Mouse (Mus musculus): ENCODE data around the gene Glrx5. TPM values are rescaled to one million over a fixed set of nuclear protein-coding genes. Genes with fewer than 3 reads are reported as not detected.

Gene Glrx5
- polyA plus RNA-seq, 1 experiment from 2014 or later, result 200 TPM

DNA sequence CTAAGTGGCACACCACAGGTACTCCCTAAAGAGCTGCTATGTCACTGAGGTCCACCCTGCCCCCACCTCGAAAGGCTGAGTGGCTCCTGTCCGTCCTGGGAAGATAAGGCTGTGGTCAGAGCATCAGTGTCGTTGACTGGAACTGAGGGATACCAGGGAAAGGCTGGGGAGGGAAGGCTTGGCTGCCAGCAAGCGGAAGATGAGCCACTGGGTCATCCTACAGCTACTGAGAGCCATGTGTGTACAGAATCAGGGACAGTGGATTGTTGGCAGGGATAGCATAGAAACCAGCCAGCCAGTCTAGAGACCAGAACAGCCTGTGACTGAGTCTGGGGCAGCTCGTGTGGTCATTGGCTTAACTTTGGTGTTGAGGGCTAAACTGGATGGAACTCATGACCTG is 51.7 kb downstream of the Glrx5 start:
- 0 out of 2 replicates have a peak, but pooled peaks cover 4% of the 10 kb centered on the region for H3K9me3 ChIP-seq (ENCODE audit: control insufficient read depth, low read length)
- 30% methylated on average over 5 of the region's 5 CpGs for whole genome bisulfite sequencing
- no peaks in the 10 kb centered on the region for H3K4me1 ChIP-seq (ENCODE audit: control insufficient read depth in 2 of 2, insufficient read depth in 2 of 2, low read length in 2 of 2)
- no peak for ATAC-seq (ENCODE audit: insufficient number of reproducible peaks, insufficient read depth, low FRiP score, low read depth)
- H3K27me3 ChIP-seq (ENCODE audit: control insufficient read depth, insufficient read depth, low read length), result no peaks in the 10 kb centered on the region
- no peak overlapping the region for H3K9ac ChIP-seq (ENCODE audit: low read length)
- H3K4me2 ChIP-seq (ENCODE audit: low read length), result no peak overlapping the region
- H3K4me3 ChIP-seq (ENCODE audit: control insufficient read depth in 1 of 2, insufficient read depth in 1 of 2, low read depth in 1 of 2, low read length in 2 of 2), result no peak overlapping the region
- H3K36me3 ChIP-seq (ENCODE audit: control insufficient read depth, insufficient read depth, low read length), result no peaks in the 10 kb centered on the region
- no peak overlapping the region for H3K27ac ChIP-seq (replicated peaks in 1 of 2; ENCODE audit: control insufficient read depth in 1 of 2, insufficient read depth in 1 of 2, low read depth in 2 of 2, low read length in 2 of 2)

DNA sequence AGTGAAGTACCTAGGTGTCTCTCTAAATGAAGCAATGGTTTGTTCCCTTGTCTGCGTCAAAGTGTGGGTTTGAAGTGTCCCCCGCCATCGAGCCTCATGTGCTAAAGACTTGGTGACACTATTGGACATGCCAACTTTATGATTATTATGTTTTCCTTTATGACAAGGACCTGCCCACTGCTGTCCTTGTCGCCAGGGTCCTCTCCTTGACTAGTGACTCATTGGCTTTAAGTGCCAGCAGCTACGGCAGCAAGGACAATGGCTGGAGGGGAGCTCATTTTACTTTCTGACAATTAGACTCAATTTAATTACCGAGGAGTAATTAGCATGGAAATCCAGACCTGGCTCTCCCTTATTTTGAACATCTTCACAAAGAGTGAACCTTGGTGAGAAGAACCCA is 52.3 kb downstream of the Glrx5 start:
- H3K4me2 ChIP-seq (ENCODE audit: low read length), result no peak overlapping the region
- H3K4me1 ChIP-seq (ENCODE audit: control insufficient read depth in 2 of 2, insufficient read depth in 2 of 2, low read length in 2 of 2), result no peaks in the 10 kb centered on the region
- 0 out of 2 replicates have a peak, but pooled peaks cover 4% of the 10 kb centered on the region for H3K9me3 ChIP-seq (ENCODE audit: control insufficient read depth, low read length)
- ATAC-seq (ENCODE audit: insufficient number of reproducible peaks, insufficient read depth, low FRiP score, low read depth), result no peak
- H3K27me3 ChIP-seq (ENCODE audit: control insufficient read depth, insufficient read depth, low read length), result no peaks in the 10 kb centered on the region
- H3K4me3 ChIP-seq (ENCODE audit: control insufficient read depth in 1 of 2, insufficient read depth in 1 of 2, low read depth in 1 of 2, low read length in 2 of 2), result no peak overlapping the region
- WGBS, result 78% methylated on average over 6 of the region's 6 CpGs
- H3K27ac ChIP-seq (replicated peaks in 1 of 2; ENCODE audit: control insufficient read depth in 1 of 2, insufficient read depth in 1 of 2, low read depth in 2 of 2, low read length in 2 of 2), result no peak overlapping the region
- no peak overlapping the region for H3K9ac ChIP-seq (ENCODE audit: low read length)
- H3K36me3 ChIP-seq (ENCODE audit: control insufficient read depth, insufficient read depth, low read length), result no peaks in the 10 kb centered on the region

DNA sequence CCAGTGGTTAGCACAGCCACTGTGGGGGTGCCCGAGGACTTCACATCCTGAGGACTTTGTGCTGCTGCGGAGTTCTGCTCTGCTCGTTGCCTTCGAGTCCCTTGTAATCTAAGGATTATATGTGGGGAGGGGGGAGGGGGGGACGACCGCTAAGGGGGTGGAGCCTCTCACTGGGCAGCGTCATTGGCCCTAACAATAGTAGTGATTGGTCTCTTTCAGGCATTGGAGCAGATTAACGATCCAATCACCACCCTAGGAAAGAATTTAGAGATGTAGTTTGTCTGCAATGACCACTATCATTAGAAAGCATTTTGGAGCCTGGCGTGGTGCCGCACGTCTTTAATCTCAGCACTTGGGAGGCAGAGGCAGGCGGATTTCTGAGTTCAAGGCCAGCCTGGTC is 52.8 kb downstream of the Glrx5 start:
- ATAC-seq (ENCODE audit: insufficient number of reproducible peaks, insufficient read depth, low FRiP score, low read depth), result no peak
- Histone ChIP-seq H3K4me2 (ENCODE audit: low read length) (no peak overlapping the region), H3K27me3 (ENCODE audit: control insufficient read depth, insufficient read depth, low read length) (no peaks in the 10 kb centered on the region), H3K4me3 (ENCODE audit: control insufficient read depth in 1 of 2, insufficient read depth in 1 of 2, low read depth in 1 of 2, low read length in 2 of 2) (no peak overlapping the region), H3K36me3 (ENCODE audit: control insufficient read depth, insufficient read depth, low read length) (no peaks in the 10 kb centered on the region), H3K4me1 (ENCODE audit: control insufficient read depth in 2 of 2, insufficient read depth in 2 of 2, low read length in 2 of 2) (no peaks in the 10 kb centered on the region), H3K9me3 (ENCODE audit: control insufficient read depth, low read length) (0 out of 2 replicates have a peak, but pooled peaks cover 4% of the 10 kb centered on the region), H3K9ac (ENCODE audit: low read length) (no peak overlapping the region), H3K27ac (replicated peaks in 1 of 2; ENCODE audit: control insufficient read depth in 1 of 2, insufficient read depth in 1 of 2, low read depth in 2 of 2, low read length in 2 of 2) (no peak overlapping the region)
- WGBS, result 77% methylated on average over 12 of the region's 12 CpGs

- H3K27me3 ChIP-seq (ENCODE audit: control insufficient read depth, insufficient read depth, low read length), result no peaks in the 10 kb centered on the region
- 89% methylated on average over 6 of the region's 6 CpGs for WGBS
- H3K9ac ChIP-seq (ENCODE audit: low read length), result no peak overlapping the region
- no peak overlapping the region for H3K4me2 ChIP-seq (ENCODE audit: low read length)
- H3K4me1 ChIP-seq (ENCODE audit: control insufficient read depth in 2 of 2, insufficient read depth in 2 of 2, low read length in 2 of 2), result no peaks in the 10 kb centered on the region
- ATAC-seq (ENCODE audit: insufficient number of reproducible peaks, insufficient read depth, low FRiP score, low read depth), result no peak
- H3K27ac ChIP-seq (replicated peaks in 1 of 2; ENCODE audit: control insufficient read depth in 1 of 2, insufficient read depth in 1 of 2, low read depth in 2 of 2, low read length in 2 of 2), result no peak overlapping the region
- H3K4me3 ChIP-seq (ENCODE audit: control insufficient read depth in 1 of 2, insufficient read depth in 1 of 2, low read depth in 1 of 2, low read length in 2 of 2), result no peak overlapping the region
- H3K9me3 ChIP-seq (ENCODE audit: control insufficient read depth, low read length), result 0 out of 2 replicates have a peak, but pooled peaks cover 4% of the 10 kb centered on the region
- H3K36me3 ChIP-seq (ENCODE audit: control insufficient read depth, insufficient read depth, low read length), result no peaks in the 10 kb centered on the region
These were observed 54.3 kb downstream of the Glrx5 start for GRCm38 (mm10) chr12:105086781-105087180.

DNA sequence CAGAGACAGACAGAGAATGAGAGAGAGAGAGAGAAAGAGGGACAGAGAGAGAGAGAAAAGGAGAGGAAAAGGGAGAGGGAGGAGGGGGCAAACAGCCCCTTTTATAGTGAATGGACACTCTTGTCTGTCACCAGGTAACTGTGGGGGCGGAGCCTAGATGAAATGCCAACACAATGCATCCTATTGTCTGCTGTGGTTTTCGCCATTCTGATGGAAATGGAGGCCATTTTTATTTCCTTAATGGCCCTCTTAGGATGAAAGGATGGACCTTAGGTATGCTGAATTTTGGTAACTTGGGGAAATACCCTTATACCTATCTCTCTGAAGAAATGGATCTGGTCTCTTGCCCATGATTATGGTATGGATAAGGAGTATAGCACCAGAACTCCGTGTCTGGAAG is 54.9 kb downstream of the Glrx5 start:
- H3K9me3 ChIP-seq (ENCODE audit: control insufficient read depth, low read length), result no peaks in the 10 kb centered on the region
- no peaks in the 10 kb centered on the region for H3K4me1 ChIP-seq (ENCODE audit: control insufficient read depth in 2 of 2, insufficient read depth in 2 of 2, low read length in 2 of 2)
- H3K36me3 ChIP-seq (ENCODE audit: control insufficient read depth, insufficient read depth, low read length), result no peaks in the 10 kb centered on the region
- ATAC-seq (ENCODE audit: insufficient number of reproducible peaks, insufficient read depth, low FRiP score, low read depth), result no peak
- H3K4me2 ChIP-seq (ENCODE audit: low read length), result no peak overlapping the region
- H3K27ac ChIP-seq (replicated peaks in 1 of 2; ENCODE audit: control insufficient read depth in 1 of 2, insufficient read depth in 1 of 2, low read depth in 2 of 2, low read length in 2 of 2), result no peak overlapping the region
- H3K4me3 ChIP-seq (ENCODE audit: control insufficient read depth in 1 of 2, insufficient read depth in 1 of 2, low read depth in 1 of 2, low read length in 2 of 2), result no peak overlapping the region
- no peaks in the 10 kb centered on the region for H3K27me3 ChIP-seq (ENCODE audit: control insufficient read depth, insufficient read depth, low read length)
- no peak overlapping the region for H3K9ac ChIP-seq (ENCODE audit: low read length)
- WGBS, result 73% methylated on average over 3 of the region's 3 CpGs

DNA sequence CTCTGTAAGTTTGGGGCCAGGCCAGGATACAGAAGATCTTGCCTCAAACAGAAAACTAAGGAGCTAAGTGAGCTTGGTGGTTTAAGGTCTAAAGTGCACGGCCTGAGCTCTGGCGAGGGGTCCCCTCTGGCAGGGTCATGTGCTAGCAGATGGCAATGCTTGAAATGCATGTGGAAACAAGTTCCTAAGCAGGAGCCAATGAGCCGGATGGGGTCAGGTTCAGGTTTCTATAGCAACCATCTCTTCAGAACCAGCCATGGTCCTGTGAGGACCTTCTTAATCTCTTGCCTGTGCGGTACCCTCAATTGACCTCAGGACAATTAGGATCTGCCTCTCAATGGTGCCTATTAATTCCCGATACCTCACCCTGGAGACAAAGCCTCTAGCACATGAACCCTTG is 56.7 kb downstream of the Glrx5 start:
- no peak overlapping the region for H3K27ac ChIP-seq (replicated peaks in 1 of 2; ENCODE audit: control insufficient read depth in 1 of 2, insufficient read depth in 1 of 2, low read depth in 2 of 2, low read length in 2 of 2)
- H3K9ac ChIP-seq (ENCODE audit: low read length), result no peak overlapping the region
- WGBS, result 81% methylated on average over 5 of the region's 5 CpGs
- H3K4me2 ChIP-seq (ENCODE audit: low read length), result no peak overlapping the region
- no peaks in the 10 kb centered on the region for H3K36me3 ChIP-seq (ENCODE audit: control insufficient read depth, insufficient read depth, low read length)
- no peaks in the 10 kb centered on the region for H3K4me1 ChIP-seq (ENCODE audit: control insufficient read depth in 2 of 2, insufficient read depth in 2 of 2, low read length in 2 of 2)
- H3K27me3 ChIP-seq (ENCODE audit: control insufficient read depth, insufficient read depth, low read length), result no peaks in the 10 kb centered on the region
- ATAC-seq (ENCODE audit: insufficient number of reproducible peaks, insufficient read depth, low FRiP score, low read depth), result no peak
- no peaks in the 10 kb centered on the region for H3K9me3 ChIP-seq (ENCODE audit: control insufficient read depth, low read length)
- no peak overlapping the region for H3K4me3 ChIP-seq (ENCODE audit: control insufficient read depth in 1 of 2, insufficient read depth in 1 of 2, low read depth in 1 of 2, low read length in 2 of 2)

DNA sequence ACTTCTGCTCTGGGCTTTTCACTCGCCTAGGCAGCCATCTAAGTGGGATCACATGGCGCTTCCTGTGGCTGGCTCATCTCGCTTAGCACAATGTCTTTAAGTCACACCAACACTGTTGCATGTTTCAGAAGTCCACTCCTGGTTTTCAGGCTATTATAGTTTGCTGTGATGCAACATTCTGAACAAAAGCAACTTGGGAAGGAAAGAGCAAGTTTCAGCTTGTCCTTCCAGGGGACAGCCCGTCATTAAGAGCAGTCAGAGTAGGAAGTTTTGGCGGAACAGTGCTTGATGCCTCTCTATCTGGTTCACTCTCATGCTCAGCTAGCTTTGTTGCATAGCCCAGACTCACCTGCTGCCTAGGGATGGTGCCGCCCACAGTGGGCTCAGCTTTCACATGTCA is 59.1 kb downstream of the Glrx5 start:
- no peak overlapping the region for H3K4me2 ChIP-seq (ENCODE audit: low read length)
- WGBS, result 80% methylated on average over 6 of the region's 6 CpGs
- no peak for ATAC-seq (ENCODE audit: insufficient number of reproducible peaks, insufficient read depth, low FRiP score, low read depth)

More for the DNA sequence above, 59.1 kb downstream of the Glrx5 start:
- no peaks in the 10 kb centered on the region for H3K4me1 ChIP-seq (ENCODE audit: control insufficient read depth in 2 of 2, insufficient read depth in 2 of 2, low read length in 2 of 2)
- no peaks in the 10 kb centered on the region for H3K9me3 ChIP-seq (ENCODE audit: control insufficient read depth, low read length)
- H3K4me3 ChIP-seq (ENCODE audit: control insufficient read depth in 1 of 2, insufficient read depth in 1 of 2, low read depth in 1 of 2, low read length in 2 of 2), result no peak overlapping the region
- no peak overlapping the region for H3K9ac ChIP-seq (ENCODE audit: low read length)
- H3K36me3 ChIP-seq (ENCODE audit: control insufficient read depth, insufficient read depth, low read length), result no peaks in the 10 kb centered on the region
- H3K27me3 ChIP-seq (ENCODE audit: control insufficient read depth, insufficient read depth, low read length), result no peaks in the 10 kb centered on the region
- H3K27ac ChIP-seq (replicated peaks in 1 of 2; ENCODE audit: control insufficient read depth in 1 of 2, insufficient read depth in 1 of 2, low read depth in 2 of 2, low read length in 2 of 2), result no peak overlapping the region
